Mouse (Mus musculus) liver, postnatal 0 days (tissue): Measurements from ENCODE around the gene Xpo4.

Experiments
- CTCF ChIP-seq: sonication (generic); IDR thresholded peaks from 2 replicates; pipeline ENCODE4 v1.5.1; 2016; ENCODE audit warnings: antibody characterized with exemption, low read depth
- EP300 ChIP-seq: IDR thresholded peaks from 2 replicates; pipeline ENCODE4 v1.6.1; 2016; ENCODE audit warnings: antibody characterized with exemption, low read depth, mild to moderate bottlenecking

GRCm38 (mm10) chr14:57615828-57616227 is 49.4 kb downstream of the Xpo4 start:
- TF ChIP-seq CTCF (no peak), EP300 (no peak)
